Mouse (Mus musculus) neural tube, embryonic 12.5 days (tissue): Measurements from ENCODE around the gene Abt1. TPM values are rescaled to one million over a fixed set of nuclear protein-coding genes. Genes with fewer than 3 reads are reported as not detected.

Experiments
- ATAC-seq: fragments of 200-750 bp; cut with Nextera tagmentation; 2 replicates; pipeline ENCODE4 v1.8.0; 2017; ENCODE audit warnings: low read depth, mild to moderate bottlenecking, moderate TSS enrichment, moderate library complexity; ENCODE audit not compliant: low FRiP score
- H3K27ac ChIP-seq: fragments of 300-500 bp; sonication (generic); 2 replicates; pipeline ENCODE4 v1.5.1; 2016
- H3K27me3 ChIP-seq: fragments of 300-500 bp; sonication (generic); replicated peaks from 2 replicates; pipeline ENCODE4 v1.6.1; 2016; ENCODE audit warnings: mild to moderate bottlenecking
- H3K36me3 ChIP-seq: fragments of 300-500 bp; sonication (generic); 2 replicates; pipeline ENCODE4 v1.6.1; 2016; ENCODE audit warnings: mild to moderate bottlenecking
- H3K4me1 ChIP-seq: fragments of 300-500 bp; sonication (generic); 2 replicates; pipeline ENCODE4 v1.6.1; 2016
- H3K4me2 ChIP-seq: fragments of 300-500 bp; sonication (generic); replicated peaks from 2 replicates; pipeline ENCODE4 v1.6.1; 2016; ENCODE audit warnings: mild to moderate bottlenecking
- H3K4me3 ChIP-seq: fragments of 300-500 bp; sonication (generic); 2 replicates; pipeline ENCODE4 v1.5.1; 2016
- H3K9ac ChIP-seq: fragments of 300-500 bp; sonication (generic); 2 replicates; pipeline ENCODE4 v1.6.1; 2016; ENCODE audit warnings: mild to moderate bottlenecking
- H3K9me3 ChIP-seq: fragments of 300-500 bp; sonication (generic); 2 replicates; pipeline ENCODE4 v1.6.1; 2016; ENCODE audit warnings: mild to moderate bottlenecking
- WGBS: fragments of 180-500 bp; shearing (Covaris S2); methylation state at CpG from one replicate; pipeline ENCODE4 v1.1.7; 2016; 5-methylcytosine and 5-hydroxymethylcytosine counted together
- polyA plus RNA-seq: library from polyadenylated mRNA; unstranded; fragments of >200 nt; fragmentation: Nextera tagmentation; extraction: Ambion mirVana; gene quantifications from 2 replicates; pipeline ENCODE4 v1.2.1, GENCODE M21; 2016

Gene Abt1
- polyA plus RNA-seq, 1 experiment from 2014 or later = 11.4 TPM

GRCm38 (mm10) chr13:23428166-23428993 is 4.7 kb upstream of the Abt1 start:
- ATAC-seq = no peak
- Histone ChIP-seq H3K4me1 (peaks cover 9% of the 10 kb centered on the region; the same call in 1 of the 2 replicates), H3K9ac (no peak overlapping the region), H3K4me3 (no peak overlapping the region), H3K27ac (no peak overlapping the region), H3K9me3 (no peaks in the 10 kb centered on the region), H3K27me3 (no peaks in the 10 kb centered on the region), H3K36me3 (no peaks in the 10 kb centered on the region), H3K4me2 (no peak overlapping the region)
- WGBS = 54% methylated on average over 16 of the region's 16 CpGs

- 71% methylated on average over 10 of the region's 10 CpGs for WGBS
- Histone ChIP-seq H3K36me3 (no peaks in the 10 kb centered on the region), H3K9me3 (no peaks in the 10 kb centered on the region), H3K27me3 (no peaks in the 10 kb centered on the region), H3K4me2 (no peak overlapping the region), H3K4me3 (no peak overlapping the region), H3K9ac (no peak overlapping the region), H3K4me1 (peaks cover 15% of the 10 kb centered on the region), H3K27ac (no peak overlapping the region)
- ATAC-seq = no peak
Observed at GRCm38 (mm10) chr13:23427401-23427910, 3.8 kb upstream of the Abt1 start.

- Histone ChIP-seq H3K4me1 (peaks cover 20% of the 10 kb centered on the region), H3K9me3 (no peaks in the 10 kb centered on the region), H3K27ac (no peak overlapping the region), H3K4me2 (no peak overlapping the region), H3K4me3 (no peak overlapping the region), H3K9ac (no peak overlapping the region), H3K27me3 (no peaks in the 10 kb centered on the region), H3K36me3 (peaks cover 4% of the 10 kb centered on the region)
- no peak for ATAC-seq
- WGBS = 15% methylated on average over 14 of the region's 14 CpGs
Observed at GRCm38 (mm10) chr13:23426922-23427321, 3.3 kb upstream of the Abt1 start.

GRCm38 (mm10) chr13:23426335-23426734 is 2.7 kb upstream of the Abt1 start:
- H3K4me2 ChIP-seq = no peak overlapping the region
- no peak overlapping the region for H3K4me3 ChIP-seq
- no peak for ATAC-seq
- H3K36me3 ChIP-seq = peaks cover 9% of the 10 kb centered on the region
- H3K27ac ChIP-seq = no peak overlapping the region
- H3K4me1 ChIP-seq = peaks cover 20% of the 10 kb centered on the region
- WGBS = 8% methylated on average over 8 of the region's 8 CpGs
- no peak overlapping the region for H3K9ac ChIP-seq
- no peaks in the 10 kb centered on the region for H3K27me3 ChIP-seq
- no peaks in the 10 kb centered on the region for H3K9me3 ChIP-seq

- Histone ChIP-seq H3K9ac (no peak overlapping the region), H3K27me3 (no peaks in the 10 kb centered on the region), H3K9me3 (no peaks in the 10 kb centered on the region), H3K36me3 (peaks cover 17% of the 10 kb centered on the region), H3K4me2 (peak overlapping the region; percentile 94; the same call in 1 of the 2 replicates), H3K4me3 (no peak overlapping the region), H3K4me1 (peaks cover 20% of the 10 kb centered on the region), H3K27ac (no peak overlapping the region)
- ATAC-seq = no peak
- WGBS = 2% methylated on average over 9 of the region's 9 CpGs
Observed at GRCm38 (mm10) chr13:23425505-23425904, 1.8 kb upstream of the Abt1 start.

- H3K27ac ChIP-seq = no peak overlapping the region
- peak overlapping the region; percentile 26 for H3K4me3 ChIP-seq
- H3K27me3 ChIP-seq = no peaks in the 10 kb centered on the region
- peaks cover 17% of the 10 kb centered on the region for H3K4me1 ChIP-seq
- H3K36me3 ChIP-seq = peaks cover 25% of the 10 kb centered on the region
- H3K9me3 ChIP-seq = no peaks in the 10 kb centered on the region
- WGBS = 2% methylated on average over 25 of the region's 25 CpGs
- H3K4me2 ChIP-seq = peak overlapping the region; percentile 94
- ATAC-seq = peak; percentile 91
- H3K9ac ChIP-seq = 0 out of 2 replicates have a peak overlapping the region, but pooled peaks have one; percentile 29
Observed at GRCm38 (mm10) chr13:23424494-23425325, 1.0 kb upstream of the Abt1 start.

- peak overlapping the region; percentile 59 for H3K9ac ChIP-seq
- peak overlapping the region; percentile 60 for H3K4me3 ChIP-seq
- H3K27ac ChIP-seq = no peak overlapping the region
- H3K4me1 ChIP-seq = peaks cover 11% of the 10 kb centered on the region
- H3K9me3 ChIP-seq = no peaks in the 10 kb centered on the region
- H3K4me2 ChIP-seq = peak overlapping the region; percentile 94
- H3K27me3 ChIP-seq = no peaks in the 10 kb centered on the region
- peaks cover 27% of the 10 kb centered on the region for H3K36me3 ChIP-seq
- ATAC-seq = no peak; the same call in 1 of the 2 replicates
- WGBS = under 1% methylated on average over 7 of the region's 7 CpGs
Observed at GRCm38 (mm10) chr13:23424052-23424380, 350 bp upstream of the Abt1 start.

GRCm38 (mm10) chr13:23422351-23422750 is 1.3 kb downstream of the Abt1 start:
- H3K4me2 ChIP-seq = peak overlapping the region; percentile 94
- H3K4me3 ChIP-seq = 0 out of 2 replicates have a peak overlapping the region, but pooled peaks have one; percentile 60
- ATAC-seq = no peak

GRCm38 (mm10) chr13:23412630-23413521 is 10.8 kb downstream of the Abt1 start:
- Histone ChIP-seq H3K27me3 (peaks cover 11% of the 10 kb centered on the region), H3K4me3 (peak overlapping the region; percentile 27), H3K36me3 (0 out of 2 replicates have a peak, but pooled peaks cover 6% of the 10 kb centered on the region), H3K9me3 (no peaks in the 10 kb centered on the region), H3K27ac (no peak overlapping the region), H3K4me2 (peak overlapping the region; percentile 61), H3K4me1 (peaks cover 6% of the 10 kb centered on the region; the same call in 1 of the 2 replicates), H3K9ac (no peak overlapping the region)
- WGBS = 3% methylated on average over 28 of the region's 28 CpGs
- ATAC-seq = 0 out of 2 replicates have a peak, but pooled peaks have one; percentile 17

More at GRCm38 (mm10) chr13:23422351-23422750, 1.3 kb downstream of the Abt1 start:
- no peaks in the 10 kb centered on the region for H3K27me3 ChIP-seq
- WGBS = 95% methylated on average over 16 of the region's 16 CpGs
- no peak overlapping the region for H3K9ac ChIP-seq
- H3K27ac ChIP-seq = no peak overlapping the region
- no peaks in the 10 kb centered on the region for H3K9me3 ChIP-seq
- H3K4me1 ChIP-seq = peaks cover 11% of the 10 kb centered on the region
- peaks cover 27% of the 10 kb centered on the region for H3K36me3 ChIP-seq

- Histone ChIP-seq H3K9ac (no peak overlapping the region), H3K4me1 (peaks cover 6% of the 10 kb centered on the region; the same call in 1 of the 2 replicates), H3K4me3 (peak overlapping the region; percentile 27), H3K27me3 (peaks cover 11% of the 10 kb centered on the region), H3K4me2 (peak overlapping the region; percentile 61), H3K9me3 (no peaks in the 10 kb centered on the region), H3K36me3 (0 out of 2 replicates have a peak, but pooled peaks cover 6% of the 10 kb centered on the region), H3K27ac (no peak overlapping the region)
- ATAC-seq = 0 out of 2 replicates have a peak, but pooled peaks have one; percentile 25
- WGBS = under 1% methylated on average over 20 of the region's 20 CpGs
Observed at GRCm38 (mm10) chr13:23412211-23412629, 11.4 kb downstream of the Abt1 start.
